Mouse (Mus musculus) midbrain, embryonic 11.5 days (tissue): Measurements from ENCODE around the gene 5330417C22Rik. TPM values are rescaled to one million over a fixed set of nuclear protein-coding genes. Genes with fewer than 3 reads are reported as not detected.
"Not testable (repeated sequence)": the region's sequence is repeated elsewhere in the genome, so short reads cannot be mapped to it uniquely, and the experiment has no call there.

Experiments used
- ATAC-seq: fragments of 200-750 bp; cut with Nextera tagmentation; 2 replicates; pipeline ENCODE4 v1.8.0; 2017; ENCODE audit warnings: moderate TSS enrichment, moderate library complexity; ENCODE audit not compliant: low FRiP score
- DNase-seq: peaks from one replicate; pipeline ENCODE4 v3.0.0; 2015; ENCODE audit warnings: low spot score; ENCODE audit errors: missing footprints
- H3K27ac ChIP-seq: fragments of 300-500 bp; sonication (generic); 2 replicates; pipeline ENCODE4 v1.5.1; 2014; ENCODE audit warnings: low read depth, low read length
- H3K27me3 ChIP-seq: fragments of 300-500 bp; sonication (generic); 2 replicates; pipeline ENCODE4 v1.6.1; 2014; ENCODE audit warnings: mild to moderate bottlenecking, low read length, moderate library complexity, mixed read lengths; ENCODE audit not compliant: control insufficient read depth, insufficient read depth
- H3K36me3 ChIP-seq: fragments of 300-500 bp; sonication (generic); 2 replicates; pipeline ENCODE4 v1.6.1; 2014; ENCODE audit warnings: mild to moderate bottlenecking, low read length, moderate library complexity, mixed read lengths; ENCODE audit not compliant: control insufficient read depth, insufficient read depth
- H3K4me1 ChIP-seq: fragments of 300-500 bp; sonication (generic); 2 replicates; pipeline ENCODE4 v1.6.1; 2014; ENCODE audit warnings: low read length; ENCODE audit not compliant: control insufficient read depth, insufficient read depth
- H3K4me2 ChIP-seq: fragments of 300-500 bp; sonication (generic); 2 replicates; pipeline ENCODE4 v1.6.1; 2014; ENCODE audit warnings: mild to moderate bottlenecking, moderate library complexity
- H3K4me3 ChIP-seq: fragments of 300-500 bp; sonication (generic); 2 replicates; pipeline ENCODE4 v1.5.1; 2014; ENCODE audit warnings: low read depth, low read length
- H3K9ac ChIP-seq: fragments of 300-500 bp; sonication (generic); 2 replicates; pipeline ENCODE4 v1.6.1; 2014; ENCODE audit warnings: low read length
- H3K9me3 ChIP-seq: fragments of 300-500 bp; sonication (generic); 2 replicates; pipeline ENCODE4 v1.6.1; 2016; ENCODE audit warnings: low read length; ENCODE audit not compliant: control insufficient read depth
- WGBS: fragments of 180-500 bp; shearing (Covaris S2); extraction: QIAGEN DNeasy Blood & Tissue Kit; methylation state at CpG from one replicate; pipeline ENCODE4 v1.1.7; 2014; 5-methylcytosine and 5-hydroxymethylcytosine counted together
- polyA plus RNA-seq: library from polyadenylated mRNA; unstranded; fragments of >200 nt; fragmentation: Nextera tagmentation; extraction: Ambion mirVana; gene quantifications from 2 replicates; pipeline ENCODE4 v1.2.1, GENCODE M21; 2014

5330417C22Rik gene
- polyA plus RNA-seq, 1 experiment from 2014 or later: 2.7 TPM

GRCm38 (mm10) chr3:108510156-108510555 is 26.2 kb downstream of the 5330417C22Rik start:
- H3K9ac ChIP-seq: no peak overlapping the region
- DNase-seq (peak; percentile 86), ATAC-seq (no peak)
- no peaks in the 10 kb centered on the region for H3K27me3 ChIP-seq
- 30% methylated on average over 1 of the region's 2 CpGs for WGBS
- H3K36me3 ChIP-seq: no peaks in the 10 kb centered on the region
- H3K4me1 ChIP-seq: peaks cover 5% of the 10 kb centered on the region
- H3K4me2 ChIP-seq: no peak overlapping the region
- H3K9me3 ChIP-seq: no peaks in the 10 kb centered on the region
- no peak overlapping the region for H3K27ac ChIP-seq
- H3K4me3 ChIP-seq: no peak overlapping the region

DNA sequence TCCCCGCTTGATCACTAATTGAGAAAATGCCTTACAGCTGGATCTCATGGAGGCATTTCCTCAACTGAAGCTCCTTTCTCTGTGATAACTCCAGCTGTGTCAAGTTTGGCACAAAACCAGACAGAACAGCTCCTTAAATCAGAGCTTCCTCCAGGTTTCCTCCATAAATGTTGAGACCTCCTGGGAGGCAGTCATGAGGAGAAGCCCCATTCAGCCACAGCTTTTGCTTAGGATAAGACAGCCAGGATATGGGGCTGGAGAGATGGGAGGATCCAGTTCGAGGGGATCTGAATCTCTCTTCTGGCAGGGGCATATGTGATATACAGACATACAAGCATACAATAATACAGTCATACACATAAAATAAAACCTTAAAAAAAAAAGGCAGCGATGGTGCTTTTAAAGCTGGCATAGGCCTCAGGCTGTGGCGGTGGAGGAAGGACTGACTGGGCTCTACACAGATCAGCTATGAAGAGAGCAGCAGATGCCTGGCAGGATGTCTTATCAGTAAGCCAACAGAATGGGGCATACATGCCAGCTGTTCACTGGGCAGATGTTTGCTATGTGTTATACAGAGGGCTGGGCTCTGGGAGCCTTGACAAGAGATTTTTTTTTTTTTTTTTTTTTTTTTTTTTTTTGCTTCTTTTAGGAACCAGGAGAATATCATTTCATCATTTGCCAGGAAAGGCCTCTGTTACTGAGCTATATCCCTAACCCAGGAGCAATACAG is 27.4 kb downstream of the 5330417C22Rik start:
- Histone ChIP-seq H3K4me2 (no peak overlapping the region), H3K9me3 (no peaks in the 10 kb centered on the region), H3K27me3 (no peaks in the 10 kb centered on the region), H3K4me3 (no peak overlapping the region), H3K4me1 (peaks cover 5% of the 10 kb centered on the region), H3K9ac (no peak overlapping the region), H3K36me3 (no peaks in the 10 kb centered on the region), H3K27ac (no peak overlapping the region)
- WGBS: 72% methylated on average over 4 of the region's 4 CpGs
- DNase-seq: peak; percentile 80
- no peak for ATAC-seq

DNA sequence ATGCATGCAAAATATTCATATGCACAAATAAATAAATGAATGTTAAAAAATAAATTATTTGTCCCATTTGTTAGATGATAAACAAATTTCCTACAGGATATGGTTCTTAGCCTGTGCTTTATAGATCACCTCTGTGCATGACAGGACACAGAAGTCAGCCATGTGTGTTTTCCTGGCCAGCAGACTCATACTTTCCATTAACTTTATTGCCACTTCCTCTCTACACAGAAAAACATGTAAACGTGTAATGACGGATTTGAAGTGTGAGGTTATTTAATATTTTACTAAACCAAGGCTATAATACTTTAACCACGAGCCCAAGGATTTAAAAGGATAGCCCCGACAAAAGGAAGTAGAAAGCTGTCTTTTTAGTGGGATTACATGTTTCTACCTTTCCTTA is 32.4 kb downstream of the 5330417C22Rik start:
- ATAC-seq: no peak
- no peaks in the 10 kb centered on the region for H3K36me3 ChIP-seq
- no peaks in the 10 kb centered on the region for H3K27me3 ChIP-seq
- no peak overlapping the region for H3K9ac ChIP-seq
- DNase-seq: no peak
- no peaks in the 10 kb centered on the region for H3K9me3 ChIP-seq
- H3K4me2 ChIP-seq: no peak overlapping the region
- no peaks in the 10 kb centered on the region for H3K4me1 ChIP-seq
- H3K27ac ChIP-seq: no peak overlapping the region
- H3K4me3 ChIP-seq: no peak overlapping the region
- 92% methylated on average over 4 of the region's 4 CpGs for WGBS

DNA sequence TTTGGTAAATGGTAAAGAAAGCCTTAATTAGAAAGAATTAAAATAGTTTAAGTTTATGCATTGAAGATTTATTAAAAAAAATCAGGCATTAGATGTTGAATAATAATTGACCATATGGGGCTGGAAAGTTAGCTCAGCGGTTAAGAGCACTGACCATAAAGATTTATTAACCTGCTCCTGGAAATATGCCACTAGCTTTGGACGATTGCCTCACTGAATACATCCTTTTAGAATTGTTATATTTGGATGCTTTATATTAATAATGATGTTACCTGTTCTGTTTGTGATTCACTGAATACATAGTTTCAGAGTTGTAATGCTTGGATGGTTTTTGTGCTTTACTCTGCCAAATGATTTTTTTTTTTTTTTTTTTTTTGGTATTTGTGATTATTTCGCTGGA is 34.9 kb downstream of the 5330417C22Rik start:
- not testable (repeated sequence) for H3K36me3 ChIP-seq, ATAC-seq, H3K9me3 ChIP-seq, H3K4me1 ChIP-seq, H3K4me3 ChIP-seq, H3K27me3 ChIP-seq, H3K9ac ChIP-seq, H3K4me2 ChIP-seq, H3K27ac ChIP-seq
- 90% methylated on average over 3 of the region's 3 CpGs for WGBS
- DNase-seq: peak; percentile 17

DNA sequence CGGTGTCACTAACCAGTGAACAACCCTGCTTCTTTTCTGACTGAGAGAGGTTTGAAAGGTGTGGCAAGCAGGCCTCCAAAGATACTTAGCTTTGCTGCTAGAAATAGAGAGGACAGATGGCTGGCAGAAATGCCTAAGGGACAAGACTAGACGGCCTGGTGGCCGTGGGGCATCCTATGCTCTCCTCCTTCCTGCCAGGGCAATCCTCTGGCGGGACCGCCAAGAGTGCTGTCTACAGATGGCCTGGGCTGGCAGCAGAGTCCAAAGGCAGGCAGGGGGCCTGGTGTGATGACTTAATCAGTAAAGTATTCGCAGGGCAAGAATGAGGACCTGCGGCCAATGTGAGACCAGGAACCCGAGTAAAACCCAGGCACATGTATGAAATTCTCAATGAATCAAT is 36.5 kb downstream of the 5330417C22Rik start:
- Histone ChIP-seq H3K9me3 (no peaks in the 10 kb centered on the region), H3K27me3 (no peaks in the 10 kb centered on the region), H3K4me1 (0 out of 2 replicates have a peak, but pooled peaks cover 2% of the 10 kb centered on the region), H3K36me3 (no peaks in the 10 kb centered on the region), H3K4me2 (no peak overlapping the region), H3K27ac (no peak overlapping the region), H3K4me3 (no peak overlapping the region), H3K9ac (no peak overlapping the region)
- ATAC-seq (no peak), DNase-seq (peak; percentile 69)
- WGBS: 75% methylated on average over 8 of the region's 8 CpGs

GRCm38 (mm10) chr3:108497602-108498001 is 38.7 kb downstream of the 5330417C22Rik start:
- Histone ChIP-seq H3K9me3 (no peaks in the 10 kb centered on the region), H3K4me1 (0 out of 2 replicates have a peak, but pooled peaks cover 2% of the 10 kb centered on the region), H3K36me3 (no peaks in the 10 kb centered on the region), H3K4me3 (no peak overlapping the region), H3K27me3 (no peaks in the 10 kb centered on the region), H3K27ac (no peak overlapping the region), H3K4me2 (no peak overlapping the region), H3K9ac (no peak overlapping the region)
- DNase-seq: peak; percentile 70
- whole genome bisulfite sequencing: 44% methylated on average over 9 of the region's 9 CpGs
- no peak for ATAC-seq

GRCm38 (mm10) chr3:108495486-108495885 is 40.9 kb downstream of the 5330417C22Rik start:
- DNase-seq: peak; percentile 72
- H3K4me2 ChIP-seq: no peak overlapping the region
- 0 out of 2 replicates have a peak, but pooled peaks cover 2% of the 10 kb centered on the region for H3K4me1 ChIP-seq
- WGBS: 45% methylated on average over 4 of the region's 4 CpGs
- no peak for ATAC-seq
- no peaks in the 10 kb centered on the region for H3K27me3 ChIP-seq
- no peaks in the 10 kb centered on the region for H3K9me3 ChIP-seq
- no peaks in the 10 kb centered on the region for H3K36me3 ChIP-seq
- no peak overlapping the region for H3K4me3 ChIP-seq
- no peak overlapping the region for H3K27ac ChIP-seq
- no peak overlapping the region for H3K9ac ChIP-seq

GRCm38 (mm10) chr3:108494861-108495474 is 41.4 kb downstream of the 5330417C22Rik start:
- ATAC-seq (no peak), DNase-seq (peak; percentile 82)
- Histone ChIP-seq H3K9me3 (no peaks in the 10 kb centered on the region), H3K27me3 (no peaks in the 10 kb centered on the region), H3K27ac (no peak overlapping the region), H3K9ac (no peak overlapping the region), H3K4me1 (0 out of 2 replicates have a peak, but pooled peaks cover 2% of the 10 kb centered on the region), H3K36me3 (no peaks in the 10 kb centered on the region), H3K4me3 (no peak overlapping the region), H3K4me2 (no peak overlapping the region)
- 73% methylated on average over 9 of the region's 9 CpGs for whole genome bisulfite sequencing

DNA sequence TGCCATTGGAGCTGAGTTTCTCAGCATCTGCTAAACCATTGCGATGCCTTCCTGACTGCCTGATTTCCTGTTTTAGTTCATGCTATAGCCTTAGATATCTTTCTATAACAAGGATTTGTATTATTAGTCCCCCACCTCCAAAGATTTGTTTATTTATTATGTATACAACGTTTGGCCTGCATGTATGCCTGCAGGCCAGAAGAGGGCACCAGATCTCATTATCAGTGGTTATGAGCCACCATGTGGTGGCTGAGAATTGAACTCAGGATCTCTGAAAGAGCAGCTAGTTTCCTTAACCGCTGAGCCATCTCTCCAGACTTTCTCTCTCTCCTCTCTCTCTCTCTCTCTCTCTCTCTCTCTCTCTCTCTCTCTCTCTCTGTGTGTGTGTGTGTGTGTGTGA is 46.4 kb downstream of the 5330417C22Rik start:
- Histone ChIP-seq H3K4me2 (no peak overlapping the region), H3K27me3 (no peaks in the 10 kb centered on the region), H3K27ac (no peak overlapping the region), H3K4me1 (no peaks in the 10 kb centered on the region), H3K36me3 (no peaks in the 10 kb centered on the region), H3K9me3 (no peaks in the 10 kb centered on the region), H3K4me3 (no peak overlapping the region), H3K9ac (no peak overlapping the region)
- DNase-seq (peak; percentile 66), ATAC-seq (no peak)
- WGBS: 36% methylated on average over 3 of the region's 3 CpGs
